Mouse (Mus musculus): ENCODE measurements around the gene Spred1. TPM values are rescaled to one million over a fixed set of nuclear protein-coding genes. Genes with fewer than 3 reads are reported as not detected.

Gene Spred1
- 6.4 and 6.5 TPM in 2 replicates for polyA plus RNA-seq (2015; fragmentation: Nextera tagmentation; extraction: Ambion mirVana)

DNA sequence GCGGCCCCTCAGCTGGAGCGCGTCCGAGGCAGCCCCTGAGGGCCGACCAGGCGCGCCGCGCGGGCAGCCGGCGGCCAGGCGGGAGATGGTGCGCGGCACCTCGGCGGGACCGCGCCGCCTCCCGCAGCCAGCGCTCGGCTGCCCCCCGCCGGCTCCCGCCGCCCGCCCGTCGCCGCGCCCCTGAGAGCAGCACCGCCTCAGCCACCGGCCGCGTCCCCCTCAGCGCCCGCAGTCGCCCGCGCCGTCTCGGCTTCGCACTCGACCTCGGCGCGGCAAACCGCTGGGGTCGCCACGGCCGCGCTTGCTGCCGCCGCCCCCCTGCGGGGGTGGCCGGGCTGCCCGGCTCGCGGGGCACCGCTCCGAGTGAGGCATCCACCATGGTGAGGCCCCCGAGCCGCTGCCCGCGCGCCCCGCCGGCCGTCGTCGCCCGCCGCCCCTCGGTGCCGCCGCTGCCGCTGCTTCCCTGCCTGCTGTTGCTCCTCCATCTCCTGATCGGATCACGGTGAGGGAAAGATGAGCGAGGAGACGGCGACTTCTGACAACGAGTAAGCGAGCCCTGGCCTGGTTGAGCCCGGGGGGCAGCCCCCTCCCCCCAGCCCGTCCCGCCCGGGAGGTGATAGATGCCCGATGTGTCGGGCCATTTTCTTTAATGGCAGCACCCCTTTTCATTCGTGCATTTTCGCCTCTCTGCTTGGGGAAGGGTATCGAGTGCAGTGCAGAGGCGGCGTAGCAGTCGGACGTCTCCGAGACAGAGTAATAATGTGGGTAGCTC lies at the start of gene Spred1:
Gene Spred1, plus strand, starts transcription at position 163 of the 772 bp plus-strand sequence.
- peak within 1 kb of the TSS; percentile 98 for H3K4me3 ChIP-seq (replicated peaks; ENCODE audit: low read length)
- no peaks in the 10 kb centered on the region for H3K36me3 ChIP-seq (ENCODE audit: control insufficient read depth, insufficient read depth, low read length)
- peak within 1 kb of the TSS; percentile 99 for H3K9ac ChIP-seq (ENCODE audit: low read length)
- peak; percentile 14; the same call in 1 of the 2 replicates for ATAC-seq (ENCODE audit: insufficient read depth, low FRiP score)
- peak within 1 kb of the TSS; percentile 79 for H3K4me2 ChIP-seq (ENCODE audit: low read depth, low read length)
- no peaks in the 10 kb centered on the region for H3K9me3 ChIP-seq (replicated peaks; ENCODE audit: control insufficient read depth, low read length)
- no peaks in the 10 kb centered on the region for H3K27me3 ChIP-seq (ENCODE audit: control insufficient read depth, insufficient read depth, low read length)
- H3K27ac ChIP-seq (ENCODE audit: low read length): peak within 1 kb of the TSS; percentile 98
- peaks cover 9% of the 10 kb centered on the region; the same call in 1 of the 2 replicates for H3K4me1 ChIP-seq (ENCODE audit: control insufficient read depth, insufficient read depth, low read length)
- WGBS: under 1% methylated on average over 90 of the region's 99 CpGs

DNA sequence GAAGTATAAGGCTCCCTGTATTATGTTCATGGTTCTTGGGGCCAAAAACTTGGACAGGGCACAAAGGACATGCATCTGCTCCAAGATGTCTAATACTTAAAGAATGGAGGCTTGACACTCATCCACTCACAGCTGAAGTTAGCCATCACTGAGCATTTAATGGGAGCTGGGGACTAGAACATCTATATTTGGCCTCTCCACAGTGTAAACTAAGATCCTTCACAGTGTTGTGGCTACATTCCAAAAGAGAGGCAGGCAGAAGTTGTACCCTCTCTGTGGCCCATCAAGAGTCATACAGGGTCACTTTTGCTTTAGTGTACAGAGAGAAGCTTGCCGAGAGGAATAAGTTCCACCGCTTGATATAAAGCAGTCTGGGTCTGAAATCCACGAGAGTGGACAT lies 49.6 kb upstream of the Spred1 start:
- 78% methylated on average over 3 of the region's 3 CpGs for WGBS
- ATAC-seq (ENCODE audit: insufficient read depth, low FRiP score): no peak
- no peak overlapping the region for H3K27ac ChIP-seq (ENCODE audit: low read length)
- no peaks in the 10 kb centered on the region for H3K27me3 ChIP-seq (ENCODE audit: control insufficient read depth, insufficient read depth, low read length)
- H3K4me3 ChIP-seq (replicated peaks; ENCODE audit: low read length): no peak overlapping the region
- no peak overlapping the region for H3K4me2 ChIP-seq (ENCODE audit: low read depth, low read length)
- H3K36me3 ChIP-seq (ENCODE audit: control insufficient read depth, insufficient read depth, low read length): no peaks in the 10 kb centered on the region
- no peaks in the 10 kb centered on the region for H3K9me3 ChIP-seq (replicated peaks; ENCODE audit: control insufficient read depth, low read length)
- no peak overlapping the region for H3K9ac ChIP-seq (ENCODE audit: low read length)
- no peaks in the 10 kb centered on the region for H3K4me1 ChIP-seq (ENCODE audit: control insufficient read depth, insufficient read depth, low read length)

DNA sequence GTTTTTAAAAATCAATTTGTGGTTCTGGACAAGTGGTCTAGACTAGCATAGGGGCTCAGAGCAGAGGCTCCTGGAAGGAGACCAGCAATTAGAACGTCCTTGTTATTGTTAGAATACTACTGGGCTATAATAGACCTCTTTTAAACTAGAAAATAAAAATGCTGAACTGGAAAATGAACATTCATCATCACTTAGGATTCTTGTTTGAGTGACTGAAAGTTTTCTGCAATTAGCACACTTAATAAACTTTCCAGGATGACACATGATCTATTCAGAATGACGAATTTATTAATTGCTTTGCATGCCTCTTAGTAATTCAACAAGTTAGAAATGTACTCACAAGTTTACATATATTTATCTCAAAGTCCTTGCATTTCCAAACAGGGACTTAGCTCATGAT lies 42.5 kb upstream of the Spred1 start:
- WGBS: 53% methylated on average over 2 of the region's 2 CpGs
- no peak for ATAC-seq (ENCODE audit: insufficient read depth, low FRiP score)
- Histone ChIP-seq H3K4me2 (ENCODE audit: low read depth, low read length) (no peak overlapping the region), H3K9me3 (replicated peaks; ENCODE audit: control insufficient read depth, low read length) (no peaks in the 10 kb centered on the region), H3K9ac (ENCODE audit: low read length) (no peak overlapping the region), H3K4me1 (ENCODE audit: control insufficient read depth, insufficient read depth, low read length) (no peaks in the 10 kb centered on the region), H3K27ac (ENCODE audit: low read length) (no peak overlapping the region), H3K27me3 (ENCODE audit: control insufficient read depth, insufficient read depth, low read length) (no peaks in the 10 kb centered on the region), H3K36me3 (ENCODE audit: control insufficient read depth, insufficient read depth, low read length) (no peaks in the 10 kb centered on the region), H3K4me3 (replicated peaks; ENCODE audit: low read length) (no peak overlapping the region)

DNA sequence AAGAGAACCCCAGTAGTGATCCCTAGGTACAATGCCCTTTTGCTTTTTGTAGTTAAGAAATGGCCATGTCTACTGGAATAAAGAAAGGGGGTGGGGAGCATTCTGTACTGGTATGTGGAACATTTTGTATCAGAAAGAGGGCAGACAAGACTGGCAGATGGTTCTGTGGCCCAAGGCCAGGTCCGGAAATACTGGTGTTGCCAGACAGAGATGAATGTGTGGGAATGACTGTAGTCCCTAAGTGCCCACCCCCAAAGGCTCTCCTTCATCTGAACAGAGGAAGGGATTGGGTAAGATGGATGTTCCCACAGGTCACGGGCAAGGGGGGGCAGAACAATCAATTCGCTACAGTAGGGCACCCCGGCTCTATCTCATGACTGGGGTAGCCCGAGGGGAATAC lies 41.6 kb upstream of the Spred1 start:
- ATAC-seq (ENCODE audit: insufficient read depth, low FRiP score): no peak
- Histone ChIP-seq H3K27me3 (ENCODE audit: control insufficient read depth, insufficient read depth, low read length) (no peaks in the 10 kb centered on the region), H3K4me2 (ENCODE audit: low read depth, low read length) (no peak overlapping the region), H3K4me3 (replicated peaks; ENCODE audit: low read length) (no peak overlapping the region), H3K9me3 (replicated peaks; ENCODE audit: control insufficient read depth, low read length) (no peaks in the 10 kb centered on the region), H3K4me1 (ENCODE audit: control insufficient read depth, insufficient read depth, low read length) (no peaks in the 10 kb centered on the region), H3K36me3 (ENCODE audit: control insufficient read depth, insufficient read depth, low read length) (no peaks in the 10 kb centered on the region), H3K27ac (ENCODE audit: low read length) (no peak overlapping the region), H3K9ac (ENCODE audit: low read length) (no peak overlapping the region)
- 78% methylated on average over 5 of the region's 5 CpGs for WGBS

DNA sequence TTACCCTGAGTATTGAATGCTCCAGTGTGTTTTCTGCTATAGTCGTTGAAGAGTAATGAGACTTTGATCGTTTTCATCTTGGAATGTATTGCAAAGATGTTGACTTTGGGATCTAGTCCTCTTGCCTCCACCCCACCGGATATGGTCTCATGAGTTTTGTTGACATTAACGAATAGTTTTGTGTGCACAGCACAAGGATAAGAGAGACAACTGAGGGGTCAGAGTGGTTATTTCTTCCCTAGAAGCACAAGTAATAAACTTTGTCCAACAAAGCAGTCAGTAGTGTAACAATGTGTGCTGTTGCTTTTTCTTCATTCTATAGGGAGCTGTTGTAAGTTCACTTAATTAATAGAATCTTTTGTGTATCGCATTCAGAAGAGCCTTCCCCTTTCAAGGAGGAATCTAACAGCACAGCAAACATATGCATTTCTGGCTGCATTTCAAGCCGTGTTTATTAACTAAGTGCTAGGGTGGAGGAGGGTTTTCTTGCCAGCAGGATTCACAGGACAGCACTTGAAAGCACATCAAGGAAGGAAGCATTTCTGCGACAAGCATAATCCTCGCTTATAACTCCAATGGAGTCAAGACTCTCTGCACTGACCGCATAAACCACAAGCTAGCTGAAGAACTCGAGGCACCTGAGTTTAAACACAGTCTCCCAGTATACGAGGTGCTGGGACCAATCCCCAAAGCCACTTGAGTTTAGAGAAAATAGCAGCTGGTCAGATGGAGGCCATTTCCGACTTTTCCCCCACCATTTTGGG lies 35.0 kb upstream of the Spred1 start:
- no peak overlapping the region for H3K9ac ChIP-seq (ENCODE audit: low read length)
- H3K4me2 ChIP-seq (ENCODE audit: low read depth, low read length): peak overlapping the region; percentile 7; the same call in 1 of the 2 replicates
- no peak overlapping the region for H3K4me3 ChIP-seq (replicated peaks; ENCODE audit: low read length)
- peak; percentile 33; the same call in 1 of the 2 replicates for ATAC-seq (ENCODE audit: insufficient read depth, low FRiP score)
- H3K36me3 ChIP-seq (ENCODE audit: control insufficient read depth, insufficient read depth, low read length): no peaks in the 10 kb centered on the region
- peaks cover 11% of the 10 kb centered on the region for H3K4me1 ChIP-seq (ENCODE audit: control insufficient read depth, insufficient read depth, low read length)
- WGBS: 38% methylated on average over 12 of the region's 12 CpGs
- H3K27me3 ChIP-seq (ENCODE audit: control insufficient read depth, insufficient read depth, low read length): no peaks in the 10 kb centered on the region
- peak overlapping the region; percentile 71 for H3K27ac ChIP-seq (ENCODE audit: low read length)
- no peaks in the 10 kb centered on the region for H3K9me3 ChIP-seq (replicated peaks; ENCODE audit: control insufficient read depth, low read length)

DNA sequence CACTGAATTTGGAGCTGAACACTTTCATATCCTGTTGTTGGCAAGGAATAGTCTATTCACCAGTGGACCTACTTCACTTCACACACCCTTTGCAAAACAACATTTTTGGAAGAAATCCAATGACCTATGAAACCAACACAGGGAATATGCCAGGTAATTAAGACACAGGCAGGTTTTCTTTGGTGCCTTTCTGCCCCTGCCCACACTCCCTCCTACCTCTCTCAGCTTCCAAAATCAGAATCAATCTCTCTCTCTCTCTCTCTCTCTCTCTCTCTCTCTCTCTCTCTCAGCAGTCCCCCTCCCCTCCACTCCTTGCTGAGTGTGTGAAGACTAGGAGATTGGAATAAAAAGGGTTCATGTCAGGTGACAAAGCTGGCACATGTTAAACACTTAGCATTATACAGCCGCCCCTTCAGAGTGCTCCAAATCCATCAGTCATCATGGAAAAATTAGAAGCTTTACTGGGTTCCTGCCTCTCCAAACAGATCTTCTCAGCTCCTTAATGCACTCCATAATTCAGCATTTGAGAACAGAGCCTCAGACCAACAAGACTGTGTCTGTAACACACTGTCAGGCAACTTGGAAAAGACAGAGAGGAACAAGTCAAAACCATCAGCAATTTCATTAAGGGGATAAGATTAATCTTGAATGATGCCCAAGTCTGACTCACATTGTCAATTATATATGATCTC lies 34.3 kb upstream of the Spred1 start:
- no peaks in the 10 kb centered on the region for H3K9me3 ChIP-seq (replicated peaks; ENCODE audit: control insufficient read depth, low read length)
- peak overlapping the region; percentile 71 for H3K27ac ChIP-seq (ENCODE audit: low read length)
- no peak overlapping the region for H3K4me2 ChIP-seq (ENCODE audit: low read depth, low read length)
- no peak overlapping the region for H3K4me3 ChIP-seq (replicated peaks; ENCODE audit: low read length)
- WGBS: 47% methylated on average over 1 of the region's 1 CpGs
- no peak overlapping the region for H3K9ac ChIP-seq (ENCODE audit: low read length)
- no peaks in the 10 kb centered on the region for H3K36me3 ChIP-seq (ENCODE audit: control insufficient read depth, insufficient read depth, low read length)
- ATAC-seq (ENCODE audit: insufficient read depth, low FRiP score): no peak
- no peaks in the 10 kb centered on the region for H3K27me3 ChIP-seq (ENCODE audit: control insufficient read depth, insufficient read depth, low read length)
- peaks cover 11% of the 10 kb centered on the region for H3K4me1 ChIP-seq (ENCODE audit: control insufficient read depth, insufficient read depth, low read length)

DNA sequence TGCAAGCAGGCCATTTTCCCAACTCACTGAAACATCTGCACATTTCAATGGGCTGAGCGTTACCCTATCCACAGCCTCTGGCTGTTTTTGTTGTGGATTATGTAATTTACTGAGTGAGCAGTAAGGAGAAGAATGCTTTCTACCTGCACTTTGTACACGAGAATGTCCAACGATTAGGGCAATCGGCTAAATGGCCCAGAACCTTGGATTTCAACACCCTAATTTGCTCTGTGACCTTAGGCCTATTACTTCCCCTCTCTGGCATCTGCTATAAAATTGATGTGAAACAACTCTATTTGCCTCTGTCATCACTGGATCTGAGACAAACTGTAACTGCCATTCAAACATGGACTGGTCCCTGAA lies 33.7 kb upstream of the Spred1 start:
- no peaks in the 10 kb centered on the region for H3K9me3 ChIP-seq (replicated peaks; ENCODE audit: control insufficient read depth, low read length)
- no peaks in the 10 kb centered on the region for H3K27me3 ChIP-seq (ENCODE audit: control insufficient read depth, insufficient read depth, low read length)
- H3K4me2 ChIP-seq (ENCODE audit: low read depth, low read length): no peak overlapping the region
- no peak for ATAC-seq (ENCODE audit: insufficient read depth, low FRiP score)
- H3K27ac ChIP-seq (ENCODE audit: low read length): no peak overlapping the region
- 64% methylated on average over 4 of the region's 4 CpGs for WGBS
- H3K36me3 ChIP-seq (ENCODE audit: control insufficient read depth, insufficient read depth, low read length): no peaks in the 10 kb centered on the region
- H3K4me3 ChIP-seq (replicated peaks; ENCODE audit: low read length): no peak overlapping the region
- H3K9ac ChIP-seq (ENCODE audit: low read length): no peak overlapping the region
- H3K4me1 ChIP-seq (ENCODE audit: control insufficient read depth, insufficient read depth, low read length): peaks cover 11% of the 10 kb centered on the region

DNA sequence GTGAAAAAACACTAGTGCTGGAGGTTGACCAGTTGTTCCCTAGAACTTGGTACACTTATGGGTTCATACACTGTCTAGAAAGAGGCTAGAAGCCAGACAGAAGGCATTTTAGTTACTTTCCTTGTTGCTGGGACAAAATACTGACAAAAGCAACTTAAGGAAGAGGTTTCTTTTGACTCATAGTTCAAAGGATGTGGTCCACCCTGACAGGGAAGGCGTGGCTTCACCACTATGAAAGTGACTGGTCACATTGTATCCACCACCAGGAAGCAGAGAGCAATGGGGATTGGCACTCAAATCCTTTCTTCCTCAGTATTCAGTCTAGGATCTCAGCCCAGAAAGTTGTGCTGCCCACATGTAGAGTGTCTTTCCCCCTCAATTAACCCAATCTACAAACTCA lies 31.7 kb upstream of the Spred1 start:
- no peaks in the 10 kb centered on the region for H3K36me3 ChIP-seq (ENCODE audit: control insufficient read depth, insufficient read depth, low read length)
- ATAC-seq (ENCODE audit: insufficient read depth, low FRiP score): no peak

DNA sequence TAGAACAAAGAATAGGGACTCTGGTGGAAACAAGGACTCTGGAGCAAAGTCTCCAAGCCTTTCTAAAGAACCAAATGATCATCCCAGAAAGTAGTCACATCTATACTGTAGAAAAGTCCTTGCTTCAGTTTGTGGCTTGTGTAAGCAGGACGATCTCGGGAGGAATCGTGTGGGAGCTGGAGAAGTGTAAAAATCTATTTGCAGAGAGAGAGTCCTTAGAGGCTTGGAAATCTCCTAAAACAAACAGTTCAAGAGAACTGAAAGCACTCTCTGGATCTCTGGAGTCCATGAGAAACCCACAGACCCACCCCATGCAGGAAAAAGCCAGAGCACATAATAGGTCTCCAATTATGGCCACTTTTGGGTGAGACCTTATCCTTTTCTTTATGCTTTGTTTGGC lies 31.1 kb upstream of the Spred1 start:
- H3K4me1 ChIP-seq (ENCODE audit: control insufficient read depth, insufficient read depth, low read length): peaks cover 16% of the 10 kb centered on the region
- H3K4me3 ChIP-seq (replicated peaks; ENCODE audit: low read length): no peak overlapping the region
- no peak overlapping the region for H3K4me2 ChIP-seq (ENCODE audit: low read depth, low read length)
- no peak overlapping the region for H3K27ac ChIP-seq (ENCODE audit: low read length)
- H3K9ac ChIP-seq (ENCODE audit: low read length): no peak overlapping the region
- H3K36me3 ChIP-seq (ENCODE audit: control insufficient read depth, insufficient read depth, low read length): no peaks in the 10 kb centered on the region
- no peaks in the 10 kb centered on the region for H3K9me3 ChIP-seq (replicated peaks; ENCODE audit: control insufficient read depth, low read length)
- no peak for ATAC-seq (ENCODE audit: insufficient read depth, low FRiP score)
- no peaks in the 10 kb centered on the region for H3K27me3 ChIP-seq (ENCODE audit: control insufficient read depth, insufficient read depth, low read length)
- WGBS: 62% methylated on average over 3 of the region's 3 CpGs

More for the DNA sequence above, 31.7 kb upstream of the Spred1 start:
- H3K27me3 ChIP-seq (ENCODE audit: control insufficient read depth, insufficient read depth, low read length): no peaks in the 10 kb centered on the region
- H3K4me2 ChIP-seq (ENCODE audit: low read depth, low read length): no peak overlapping the region
- no peak overlapping the region for H3K9ac ChIP-seq (ENCODE audit: low read length)
- no peaks in the 10 kb centered on the region for H3K9me3 ChIP-seq (replicated peaks; ENCODE audit: control insufficient read depth, low read length)
- no peak overlapping the region for H3K4me3 ChIP-seq (replicated peaks; ENCODE audit: low read length)
- no peak overlapping the region for H3K27ac ChIP-seq (ENCODE audit: low read length)
- WGBS: 88% methylated on average over 1 of the region's 1 CpGs
- H3K4me1 ChIP-seq (ENCODE audit: control insufficient read depth, insufficient read depth, low read length): peaks cover 16% of the 10 kb centered on the region
